Mouse (Mus musculus): ENCODE data around the gene Mcur1.

The Mcur1 gene

GRCm38 (mm10) chr13:43525363-43526134 is 34.4 kb downstream of the Mcur1 start:
- no peak for DNase-seq (ENCODE audit: low read depth, low spot score)

GRCm38 (mm10) chr13:43524491-43525362 is 35.3 kb downstream of the Mcur1 start:
- DNase-seq (ENCODE audit: low read depth, low spot score): no peak

- DNase-seq (ENCODE audit: low read depth, low spot score): no peak
Measured at GRCm38 (mm10) chr13:43523906-43524480, 36.0 kb downstream of the Mcur1 start.

GRCm38 (mm10) chr13:43521940-43522339 is 38.1 kb downstream of the Mcur1 start:
- no peak for DNase-seq (ENCODE audit: low read depth, low spot score)

- DNase-seq (ENCODE audit: low read depth, low spot score): no peak
Measured at GRCm38 (mm10) chr13:43519251-43519650, 40.7 kb downstream of the Mcur1 start.

GRCm38 (mm10) chr13:43517371-43517770 is 42.6 kb downstream of the Mcur1 start:
- no peak for DNase-seq (ENCODE audit: low read depth, low spot score)

GRCm38 (mm10) chr13:43516931-43517330 is 43.1 kb downstream of the Mcur1 start:
- no peak for DNase-seq (ENCODE audit: low read depth, low spot score)

GRCm38 (mm10) chr13:43516119-43516518 is 43.9 kb downstream of the Mcur1 start:
- DNase-seq (ENCODE audit: low read depth, low spot score): no peak

GRCm38 (mm10) chr13:43514950-43515358 is 45.0 kb downstream of the Mcur1 start:
- peak; percentile 67 for DNase-seq (ENCODE audit: low read depth, low spot score)

- peak; percentile 31 for DNase-seq (ENCODE audit: low read depth, low spot score)
Measured at GRCm38 (mm10) chr13:43512736-43513135, 47.3 kb downstream of the Mcur1 start.

GRCm38 (mm10) chr13:43505798-43506197 is 54.2 kb downstream of the Mcur1 start:
- no peak for DNase-seq (ENCODE audit: low read depth, low spot score)

- peak; percentile 38 for DNase-seq (ENCODE audit: low read depth, low spot score)
Measured at GRCm38 (mm10) chr13:43503395-43503850, 56.6 kb downstream of the Mcur1 start.

GRCm38 (mm10) chr13:43501601-43502000 is 58.4 kb downstream of the Mcur1 start:
- DNase-seq (ENCODE audit: low read depth, low spot score): peak; percentile 67

- DNase-seq (ENCODE audit: low read depth, low spot score): no peak
Measured at GRCm38 (mm10) chr13:43500483-43500850, 59.5 kb downstream of the Mcur1 start.

- DNase-seq (ENCODE audit: low read depth, low spot score): peak; percentile 45
Measured at GRCm38 (mm10) chr13:43499731-43500482, 60.1 kb downstream of the Mcur1 start.

GRCm38 (mm10) chr13:43498849-43499248 is 61.1 kb downstream of the Mcur1 start:
- DNase-seq (ENCODE audit: low read depth, low spot score): no peak

- no peak for DNase-seq (ENCODE audit: low read depth, low spot score)
Measured at GRCm38 (mm10) chr13:43497769-43498168, 62.2 kb downstream of the Mcur1 start.

GRCm38 (mm10) chr13:43496660-43497059 is 63.3 kb downstream of the Mcur1 start:
- no peak for DNase-seq (ENCODE audit: low read depth, low spot score)

- DNase-seq (ENCODE audit: low read depth, low spot score): no peak
Measured at GRCm38 (mm10) chr13:43495645-43496044, 64.3 kb downstream of the Mcur1 start.

GRCm38 (mm10) chr13:43493725-43494124 is 66.3 kb downstream of the Mcur1 start:
- no peak for DNase-seq (ENCODE audit: low read depth, low spot score)

- no peak for DNase-seq (ENCODE audit: low read depth, low spot score)
Measured at GRCm38 (mm10) chr13:43493058-43493481, 66.9 kb downstream of the Mcur1 start.
